Mouse (Mus musculus): ENCODE measurements around the gene Ncor2. TPM values are rescaled to one million over a fixed set of nuclear protein-coding genes. Genes with fewer than 3 reads are reported as not detected.

The Ncor2 gene
- total RNA-seq, 2 experiments from 2014 or later, result 171 to 175 TPM

- intact Hi-C loops (cut with DNase I), result no loop called here
- DNase-seq (ENCODE audit: low spot score in 2 of 2), result no peak
Measured at GRCm38 (mm10) chr5:125136296-125136995, 42.6 kb downstream of the Ncor2 start.

GRCm38 (mm10) chr5:125134795-125135468 is 44.1 kb downstream of the Ncor2 start:
- intact Hi-C loops (cut with DNase I), result no loop called here
- DNase-seq (ENCODE audit: low spot score in 2 of 2), result peak; percentile 64 to 79

GRCm38 (mm10) chr5:125134391-125134790 is 44.6 kb downstream of the Ncor2 start:
- DNase-seq (ENCODE audit: low spot score in 2 of 2), result no peak
- intact Hi-C loops (cut with DNase I), result no loop called here

GRCm38 (mm10) chr5:125133651-125134050 is 45.4 kb downstream of the Ncor2 start:
- intact Hi-C loops (cut with DNase I), result no loop called here
- DNase-seq (ENCODE audit: low spot score in 2 of 2), result peak in 1 of 2 experiments; percentile 65

- intact Hi-C loops (cut with DNase I), result no loop called here
- no peak for DNase-seq (ENCODE audit: low spot score in 2 of 2)
Measured at GRCm38 (mm10) chr5:125132566-125133260, 46.3 kb downstream of the Ncor2 start.

GRCm38 (mm10) chr5:125132069-125132468 is 47.0 kb downstream of the Ncor2 start:
- intact Hi-C loops (cut with DNase I), result no loop called here
- no peak for DNase-seq (ENCODE audit: low spot score in 2 of 2)

- intact Hi-C loops (cut with DNase I), result no loop called here
- DNase-seq (ENCODE audit: low spot score in 2 of 2), result no peak
Measured at GRCm38 (mm10) chr5:125130406-125130805, 48.6 kb downstream of the Ncor2 start.

- DNase-seq (ENCODE audit: low spot score in 2 of 2), result no peak
- intact Hi-C loops (cut with DNase I), result no loop called here
Measured at GRCm38 (mm10) chr5:125128939-125129385, 50.1 kb downstream of the Ncor2 start.

GRCm38 (mm10) chr5:125127920-125128319 is 51.1 kb downstream of the Ncor2 start:
- intact Hi-C loops (cut with DNase I), result no loop called here
- no peak for DNase-seq (ENCODE audit: low spot score in 2 of 2)

GRCm38 (mm10) chr5:125127426-125127825 is 51.6 kb downstream of the Ncor2 start:
- intact Hi-C loops (cut with DNase I), result no loop called here
- no peak for DNase-seq (ENCODE audit: low spot score in 2 of 2)

- intact Hi-C loops (cut with DNase I), result no loop called here
- DNase-seq (ENCODE audit: low spot score in 2 of 2), result no peak
Measured at GRCm38 (mm10) chr5:125125966-125126464, 53.0 kb downstream of the Ncor2 start.

- DNase-seq (ENCODE audit: low spot score in 2 of 2), result no peak
- intact Hi-C loops (cut with DNase I), result no loop called here
Measured at GRCm38 (mm10) chr5:125125219-125125618, 53.8 kb downstream of the Ncor2 start.

- DNase-seq (ENCODE audit: low spot score in 2 of 2), result no peak
- intact Hi-C loops (cut with DNase I), result no loop called here
Measured at GRCm38 (mm10) chr5:125124002-125124401, 55.0 kb downstream of the Ncor2 start.

GRCm38 (mm10) chr5:125123206-125123605 is 55.8 kb downstream of the Ncor2 start:
- no peak for DNase-seq (ENCODE audit: low spot score in 2 of 2)
- intact Hi-C loops (cut with DNase I), result no loop called here

- no peak for DNase-seq (ENCODE audit: low spot score in 2 of 2)
- intact Hi-C loops (cut with DNase I), result no loop called here
Measured at GRCm38 (mm10) chr5:125122546-125122945, 56.5 kb downstream of the Ncor2 start.

- intact Hi-C loops (cut with DNase I), result no loop called here
- no peak for DNase-seq (ENCODE audit: low spot score in 2 of 2)
Measured at GRCm38 (mm10) chr5:125122049-125122448, 57.0 kb downstream of the Ncor2 start.

- intact Hi-C loops (cut with DNase I), result no loop called here
- no peak for DNase-seq (ENCODE audit: low spot score in 2 of 2)
Measured at GRCm38 (mm10) chr5:125120517-125121303, 58.3 kb downstream of the Ncor2 start.

GRCm38 (mm10) chr5:125117238-125117637 is 61.8 kb downstream of the Ncor2 start:
- intact Hi-C loops (cut with DNase I), result no loop called here
- DNase-seq (ENCODE audit: low spot score in 2 of 2), result no peak

GRCm38 (mm10) chr5:125113029-125113428 is 66.0 kb downstream of the Ncor2 start:
- intact Hi-C loops (cut with DNase I), result loop anchor here (5.0 kb wide), 1 partner anchor 64 kb away; the partner anchor contains the start of gene Ncor2
- DNase-seq (ENCODE audit: low spot score in 2 of 2), result no peak

All from left cerebral cortex, postnatal 14 days (tissue).